Mouse (Mus musculus): ENCODE measurements at regions not wholly inside any gene's neighbourhood (a gene's known extent, or its start where the extent isn't known, plus 50 kb on each side); places are given as distances from the start of the nearest gene placed in this dataset.

GRCm38 (mm10) chr8:107860251-107860650 lies 82.2 kb upstream of the Zfhx3 start:
- no peak for DNase-seq (ENCODE audit: low spot score)

DNA sequence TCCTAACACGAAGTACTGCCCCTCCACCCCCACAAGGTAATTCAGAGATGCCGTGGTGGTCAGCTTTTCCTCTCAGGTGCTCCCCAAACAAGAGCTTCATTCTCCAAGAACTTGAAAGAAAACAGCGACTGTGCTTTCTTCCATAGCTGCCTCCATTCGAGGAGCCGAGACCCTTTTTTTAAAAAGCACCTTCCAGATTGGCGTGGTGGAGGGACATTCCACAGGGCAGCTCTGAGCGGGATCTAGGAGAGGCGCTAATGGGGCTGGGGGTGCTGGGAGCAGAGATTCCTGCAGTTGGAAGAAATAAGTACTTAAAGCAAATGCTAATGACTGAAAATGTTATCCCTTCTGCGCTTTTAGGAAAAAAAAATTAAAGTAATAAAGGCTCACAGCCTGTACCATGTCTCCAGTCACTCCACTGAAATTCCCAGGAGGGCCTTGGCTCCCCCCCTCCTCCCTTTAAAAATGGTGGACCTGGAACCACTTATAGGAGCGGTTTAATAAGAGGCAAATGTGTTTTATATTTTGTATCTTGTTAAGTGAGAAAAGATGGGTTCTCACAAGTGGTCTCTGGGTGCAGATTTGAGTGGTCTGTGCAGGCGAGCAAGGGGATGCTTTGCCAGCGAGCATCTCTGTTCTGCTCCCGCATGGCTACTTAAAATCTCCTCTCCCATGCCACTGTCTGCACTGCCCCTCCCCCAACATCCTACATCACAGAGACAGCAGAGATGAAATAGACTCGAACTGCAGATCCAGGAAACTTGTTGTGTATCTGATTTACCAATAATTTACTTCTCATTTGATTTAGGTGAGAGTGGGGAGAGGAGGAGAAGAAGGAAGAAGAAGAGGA lies 77.4 kb upstream of the Zfhx3 start:
- DNase-seq (ENCODE audit: low spot score) = no peak

GRCm38 (mm10) chr8:107865744-107866143 lies 76.7 kb upstream of the Zfhx3 start:
- no peak for DNase-seq (ENCODE audit: low spot score)

- no peak for DNase-seq (ENCODE audit: low spot score)
Measured at GRCm38 (mm10) chr8:107871718-107872117, 70.7 kb upstream of the Zfhx3 start.

- no peak for DNase-seq (ENCODE audit: low spot score)
Measured at GRCm38 (mm10) chr8:107872121-107872520, 70.3 kb upstream of the Zfhx3 start.

GRCm38 (mm10) chr8:107876455-107876854 lies 66.0 kb upstream of the Zfhx3 start:
- no peak for DNase-seq (ENCODE audit: low spot score)

- DNase-seq (ENCODE audit: low spot score) = peak; percentile 50
Measured at GRCm38 (mm10) chr8:107881851-107882250, 60.6 kb upstream of the Zfhx3 start.

DNA sequence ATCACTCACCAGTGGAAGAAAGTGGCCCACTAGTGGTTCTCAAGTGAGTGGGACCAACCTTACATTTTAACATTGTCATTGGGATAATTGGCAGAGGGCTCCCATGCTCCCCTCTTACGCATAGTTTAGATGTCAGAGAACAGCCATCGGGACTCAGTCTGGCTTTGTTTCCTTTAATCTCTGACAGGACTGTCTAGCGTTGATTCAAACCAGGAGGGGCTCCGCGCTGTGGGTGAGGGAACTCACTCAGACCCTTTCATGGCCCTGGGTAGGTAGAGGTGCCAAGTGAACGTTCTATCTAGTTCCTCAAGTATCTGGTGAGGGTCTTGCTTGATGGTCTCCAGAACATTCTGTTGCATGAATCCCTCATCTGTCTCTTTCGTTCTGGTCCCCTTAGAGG lies 56.9 kb upstream of the Zfhx3 start:
- no peak for DNase-seq (ENCODE audit: low spot score)

GRCm38 (mm10) chr8:107885971-107886370 lies 56.5 kb upstream of the Zfhx3 start:
- no peak for DNase-seq (ENCODE audit: low spot score)

GRCm38 (mm10) chr8:107886516-107887253 lies 55.8 kb upstream of the Zfhx3 start:
- no peak for DNase-seq (ENCODE audit: low spot score)

- no peak for DNase-seq (ENCODE audit: low spot score)
Measured at GRCm38 (mm10) chr8:107887333-107887732, 55.1 kb upstream of the Zfhx3 start.

DNA sequence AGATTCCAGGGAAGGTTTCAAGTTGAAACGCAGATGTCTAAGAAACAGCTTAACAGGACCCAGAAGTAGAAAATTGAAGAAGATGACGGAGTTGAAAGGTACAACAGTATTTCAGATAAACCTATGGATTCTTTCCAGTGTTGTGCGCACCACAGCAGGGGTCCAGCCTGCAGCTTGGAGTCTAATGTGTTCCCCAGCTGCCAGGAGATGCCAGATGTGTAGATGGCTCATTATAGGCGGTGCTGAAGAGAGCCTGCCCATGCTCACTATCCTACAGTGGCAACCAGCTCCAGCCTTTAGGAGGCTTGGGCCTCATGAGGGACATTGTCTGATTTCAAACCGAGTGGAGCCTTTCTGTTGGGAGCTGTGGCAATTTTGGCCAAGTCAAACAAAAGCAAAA lies 51.5 kb upstream of the Zfhx3 start:
- no peak for DNase-seq (ENCODE audit: low spot score)
